Mouse (Mus musculus): ENCODE results near the gene Doc2g. TPM values are rescaled to one million over a fixed set of nuclear protein-coding genes. Genes with fewer than 3 reads are reported as not detected.
A peak's percentile ranks its signal among the peaks of the same experiment; 100 is the strongest.
"Not testable (repeated sequence)": the region's sequence is repeated elsewhere in the genome, so short reads cannot be mapped to it uniquely, and the experiment has no call there.

Gene Doc2g
- polyA plus RNA-seq, 1 experiment from 2014 or later, result 3.8 TPM

GRCm38 (mm10) chr19:3964030-3964429, 39.1 kb upstream of the Doc2g start:
- 61% methylated on average over 4 of the region's 4 CpGs for WGBS
- Histone ChIP-seq H3K27ac (ENCODE audit: low read length) (no peak overlapping the region), H3K4me1 (replicated peaks; ENCODE audit: control insufficient read depth, insufficient read depth, low read length) (no peaks in the 10 kb centered on the region), H3K9ac (ENCODE audit: low read length) (no peak overlapping the region), H3K27me3 (ENCODE audit: control insufficient read depth, insufficient read depth, low read depth, low read length) (no peaks in the 10 kb centered on the region), H3K9me3 (ENCODE audit: control insufficient read depth, low read length) (no peaks in the 10 kb centered on the region), H3K36me3 (ENCODE audit: control insufficient read depth, insufficient read depth, low read length) (no peaks in the 10 kb centered on the region), H3K4me3 (ENCODE audit: low read length) (no peak overlapping the region), H3K4me2 (ENCODE audit: low read depth, low read length) (no peak overlapping the region)
- no peak for ATAC-seq (ENCODE audit: low read depth)

GRCm38 (mm10) chr19:3966330-3967075, 36.6 kb upstream of the Doc2g start:
- Histone ChIP-seq H3K27ac (ENCODE audit: low read length) (no peak overlapping the region), H3K27me3 (ENCODE audit: control insufficient read depth, insufficient read depth, low read depth, low read length) (no peaks in the 10 kb centered on the region), H3K4me3 (ENCODE audit: low read length) (no peak overlapping the region), H3K4me1 (replicated peaks; ENCODE audit: control insufficient read depth, insufficient read depth, low read length) (no peaks in the 10 kb centered on the region), H3K36me3 (ENCODE audit: control insufficient read depth, insufficient read depth, low read length) (no peaks in the 10 kb centered on the region), H3K9me3 (ENCODE audit: control insufficient read depth, low read length) (no peaks in the 10 kb centered on the region), H3K9ac (ENCODE audit: low read length) (no peak overlapping the region), H3K4me2 (ENCODE audit: low read depth, low read length) (no peak overlapping the region)
- ATAC-seq (ENCODE audit: low read depth), result no peak
- 61% methylated on average over 11 of the region's 11 CpGs for WGBS

DNA sequence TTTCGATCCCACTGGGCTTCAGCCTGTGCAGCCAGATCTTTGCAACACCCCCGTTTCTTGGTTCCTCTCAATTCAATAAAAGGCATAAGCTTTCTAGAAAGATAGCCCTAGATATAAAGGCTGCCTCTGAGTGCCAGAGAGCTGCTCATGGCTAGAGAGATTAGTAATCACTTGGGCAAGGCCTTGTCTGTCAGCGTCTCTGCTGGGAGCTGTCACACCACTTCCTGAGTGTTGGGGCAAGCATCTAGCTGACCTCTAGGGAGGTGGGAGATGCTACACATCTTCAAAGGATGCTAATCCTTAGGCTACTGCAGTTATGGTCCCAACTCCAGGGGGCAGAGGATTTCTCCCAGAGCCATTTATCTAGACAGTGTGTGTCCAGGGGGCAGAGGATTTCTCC, 35.9 kb upstream of the Doc2g start:
- no peaks in the 10 kb centered on the region for H3K9me3 ChIP-seq (ENCODE audit: control insufficient read depth, low read length)
- WGBS, result 39% methylated on average over 3 of the region's 3 CpGs
- H3K9ac ChIP-seq (ENCODE audit: low read length), result no peak overlapping the region
- no peak overlapping the region for H3K4me3 ChIP-seq (ENCODE audit: low read length)
- no peaks in the 10 kb centered on the region for H3K27me3 ChIP-seq (ENCODE audit: control insufficient read depth, insufficient read depth, low read depth, low read length)
- H3K4me1 ChIP-seq (replicated peaks; ENCODE audit: control insufficient read depth, insufficient read depth, low read length), result no peaks in the 10 kb centered on the region
- H3K27ac ChIP-seq (ENCODE audit: low read length), result no peak overlapping the region
- H3K36me3 ChIP-seq (ENCODE audit: control insufficient read depth, insufficient read depth, low read length), result no peaks in the 10 kb centered on the region
- H3K4me2 ChIP-seq (ENCODE audit: low read depth, low read length), result no peak overlapping the region
- ATAC-seq (ENCODE audit: low read depth), result no peak

GRCm38 (mm10) chr19:3972229-3972628, 30.9 kb upstream of the Doc2g start, which contains the start of gene Aldh3b2:
TSS of gene Aldh3b2 (plus strand) at chr19:3972328.
- WGBS, result 16% methylated on average over 9 of the region's 9 CpGs
- Histone ChIP-seq H3K27me3 (ENCODE audit: control insufficient read depth, insufficient read depth, low read depth, low read length) (no peaks in the 10 kb centered on the region), H3K36me3 (ENCODE audit: control insufficient read depth, insufficient read depth, low read length) (no peaks in the 10 kb centered on the region), H3K4me1 (replicated peaks; ENCODE audit: control insufficient read depth, insufficient read depth, low read length) (no peaks in the 10 kb centered on the region), H3K4me2 (ENCODE audit: low read depth, low read length) (no peak within 1 kb of the TSS), H3K27ac (ENCODE audit: low read length) (0 out of 2 replicates have a peak within 1 kb of the TSS, but pooled peaks have one; percentile 6), H3K9me3 (ENCODE audit: control insufficient read depth, low read length) (no peaks in the 10 kb centered on the region), H3K4me3 (ENCODE audit: low read length) (no peak within 1 kb of the TSS), H3K9ac (ENCODE audit: low read length) (no peak within 1 kb of the TSS)
- ATAC-seq (ENCODE audit: low read depth), result peak; percentile 70; the same call in 1 of the 2 replicates

DNA sequence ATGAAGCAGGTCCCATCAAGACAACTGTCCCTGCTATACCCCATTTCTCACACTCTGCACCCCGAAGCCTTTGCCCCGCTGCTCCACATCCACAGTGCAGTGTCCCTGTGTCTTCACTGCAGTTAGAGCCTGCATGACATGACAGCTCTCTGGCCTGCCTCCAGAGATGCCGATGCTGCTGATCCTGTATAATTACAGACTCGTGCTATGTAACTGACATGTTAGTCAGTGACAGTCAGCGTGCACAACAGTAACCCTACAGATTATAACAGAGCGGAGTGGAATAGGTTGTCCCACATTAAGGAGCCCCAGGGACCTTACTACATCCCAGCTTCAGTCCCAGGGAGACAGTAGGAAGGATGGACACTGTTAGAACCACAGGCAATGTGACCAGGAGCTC, 28.5 kb upstream of the Doc2g start:
- not testable (repeated sequence) for H3K9ac ChIP-seq (ENCODE audit: low read length); H3K4me2 ChIP-seq (ENCODE audit: low read depth, low read length); H3K9me3 ChIP-seq (ENCODE audit: control insufficient read depth, low read length); H3K4me1 ChIP-seq (replicated peaks; ENCODE audit: control insufficient read depth, insufficient read depth, low read length); H3K36me3 ChIP-seq (ENCODE audit: control insufficient read depth, insufficient read depth, low read length); ATAC-seq (ENCODE audit: low read depth); H3K27me3 ChIP-seq (ENCODE audit: control insufficient read depth, insufficient read depth, low read depth, low read length); H3K4me3 ChIP-seq (ENCODE audit: low read length); H3K27ac ChIP-seq (ENCODE audit: low read length)
- WGBS, result 70% methylated on average over 6 of the region's 6 CpGs

GRCm38 (mm10) chr19:3975866-3976265, 27.2 kb upstream of the Doc2g start:
- no peak for ATAC-seq (ENCODE audit: low read depth)
- no peaks in the 10 kb centered on the region for H3K27me3 ChIP-seq (ENCODE audit: control insufficient read depth, insufficient read depth, low read depth, low read length)
- no peaks in the 10 kb centered on the region for H3K9me3 ChIP-seq (ENCODE audit: control insufficient read depth, low read length)
- no peaks in the 10 kb centered on the region for H3K36me3 ChIP-seq (ENCODE audit: control insufficient read depth, insufficient read depth, low read length)
- H3K4me3 ChIP-seq (ENCODE audit: low read length), result no peak overlapping the region
- WGBS, result 58% methylated on average over 2 of the region's 2 CpGs
- no peak overlapping the region for H3K27ac ChIP-seq (ENCODE audit: low read length)
- H3K4me1 ChIP-seq (replicated peaks; ENCODE audit: control insufficient read depth, insufficient read depth, low read length), result no peaks in the 10 kb centered on the region
- H3K9ac ChIP-seq (ENCODE audit: low read length), result no peak overlapping the region
- H3K4me2 ChIP-seq (ENCODE audit: low read depth, low read length), result no peak overlapping the region

GRCm38 (mm10) chr19:3980309-3980708, 22.8 kb upstream of the Doc2g start:
- peaks cover 2% of the 10 kb centered on the region; the same call in 1 of the 2 replicates for H3K4me1 ChIP-seq (replicated peaks; ENCODE audit: control insufficient read depth, insufficient read depth, low read length)
- no peak overlapping the region for H3K9ac ChIP-seq (ENCODE audit: low read length)
- 10% methylated on average over 4 of the region's 4 CpGs for WGBS
- peak; percentile 70; the same call in 1 of the 2 replicates for ATAC-seq (ENCODE audit: low read depth)
- H3K27ac ChIP-seq (ENCODE audit: low read length), result no peak overlapping the region
- no peak overlapping the region for H3K4me2 ChIP-seq (ENCODE audit: low read depth, low read length)
- H3K27me3 ChIP-seq (ENCODE audit: control insufficient read depth, insufficient read depth, low read depth, low read length), result no peaks in the 10 kb centered on the region
- H3K9me3 ChIP-seq (ENCODE audit: control insufficient read depth, low read length), result no peaks in the 10 kb centered on the region
- H3K4me3 ChIP-seq (ENCODE audit: low read length), result no peak overlapping the region
- H3K36me3 ChIP-seq (ENCODE audit: control insufficient read depth, insufficient read depth, low read length), result no peaks in the 10 kb centered on the region

DNA sequence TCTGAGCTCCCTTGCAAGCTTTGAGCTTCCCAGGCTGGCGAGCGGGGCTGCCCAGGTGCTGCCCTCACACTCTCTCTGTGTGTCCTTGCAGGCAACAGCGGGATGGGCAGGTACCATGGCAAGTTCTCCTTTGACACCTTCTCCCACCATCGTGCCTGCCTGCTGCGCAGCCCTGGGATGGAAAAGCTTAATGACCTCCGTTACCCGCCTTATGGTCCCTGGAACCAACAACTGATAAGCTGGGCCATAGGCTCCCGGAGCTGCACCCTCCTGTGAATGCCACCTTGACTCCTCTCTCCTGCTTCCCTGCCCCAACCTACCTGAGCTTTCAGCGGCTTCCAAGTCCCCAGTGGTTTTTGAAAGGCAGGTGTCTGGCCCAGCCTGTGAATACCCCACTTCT, 22.2 kb upstream of the Doc2g start:
- Histone ChIP-seq H3K27ac (ENCODE audit: low read length) (no peak overlapping the region), H3K4me3 (ENCODE audit: low read length) (no peak overlapping the region), H3K27me3 (ENCODE audit: control insufficient read depth, insufficient read depth, low read depth, low read length) (no peaks in the 10 kb centered on the region), H3K36me3 (ENCODE audit: control insufficient read depth, insufficient read depth, low read length) (no peaks in the 10 kb centered on the region), H3K9me3 (ENCODE audit: control insufficient read depth, low read length) (no peaks in the 10 kb centered on the region), H3K9ac (ENCODE audit: low read length) (no peak overlapping the region), H3K4me2 (ENCODE audit: low read depth, low read length) (no peak overlapping the region), H3K4me1 (replicated peaks; ENCODE audit: control insufficient read depth, insufficient read depth, low read length) (peaks cover 5% of the 10 kb centered on the region; the same call in 1 of the 2 replicates)
- no peak for ATAC-seq (ENCODE audit: low read depth)
- WGBS, result 73% methylated on average over 9 of the region's 9 CpGs

GRCm38 (mm10) chr19:3983527-3984200, 19.4 kb upstream of the Doc2g start:
- no peaks in the 10 kb centered on the region; the same call in 1 of the 2 replicates for H3K36me3 ChIP-seq (ENCODE audit: control insufficient read depth, insufficient read depth, low read length)
- WGBS, result 54% methylated on average over 9 of the region's 9 CpGs
- peaks cover 16% of the 10 kb centered on the region for H3K4me1 ChIP-seq (replicated peaks; ENCODE audit: control insufficient read depth, insufficient read depth, low read length)
- H3K27me3 ChIP-seq (ENCODE audit: control insufficient read depth, insufficient read depth, low read depth, low read length), result no peaks in the 10 kb centered on the region
- no peak overlapping the region for H3K9ac ChIP-seq (ENCODE audit: low read length)
- H3K9me3 ChIP-seq (ENCODE audit: control insufficient read depth, low read length), result no peaks in the 10 kb centered on the region
- no peak overlapping the region for H3K4me2 ChIP-seq (ENCODE audit: low read depth, low read length)
- no peak overlapping the region for H3K27ac ChIP-seq (ENCODE audit: low read length)
- no peak overlapping the region for H3K4me3 ChIP-seq (ENCODE audit: low read length)
- no peak for ATAC-seq (ENCODE audit: low read depth)

Data from lung, embryonic 16.5 days (tissue).